Mouse (Mus musculus) olfactory bulb, adult 2 months (tissue): ENCODE data around the gene Tnfsf9.

Experiments used
- CTCF ChIP-seq: fragments of 200-500 bp; IDR thresholded peaks from 2 replicates; pipeline ENCODE4 v1.5.1; 2012; ENCODE audit warnings: low read depth, mild to moderate bottlenecking, low read length, moderate library complexity; ENCODE audit not compliant: insufficient read depth
- POLR2A ChIP-seq: fragments of 200-500 bp; IDR thresholded peaks from 2 replicates; pipeline ENCODE4 v1.6.1; 2012; ENCODE audit warnings: mild to moderate bottlenecking, low read depth, low read length, moderate library complexity; ENCODE audit not compliant: insufficient read depth

DNA sequence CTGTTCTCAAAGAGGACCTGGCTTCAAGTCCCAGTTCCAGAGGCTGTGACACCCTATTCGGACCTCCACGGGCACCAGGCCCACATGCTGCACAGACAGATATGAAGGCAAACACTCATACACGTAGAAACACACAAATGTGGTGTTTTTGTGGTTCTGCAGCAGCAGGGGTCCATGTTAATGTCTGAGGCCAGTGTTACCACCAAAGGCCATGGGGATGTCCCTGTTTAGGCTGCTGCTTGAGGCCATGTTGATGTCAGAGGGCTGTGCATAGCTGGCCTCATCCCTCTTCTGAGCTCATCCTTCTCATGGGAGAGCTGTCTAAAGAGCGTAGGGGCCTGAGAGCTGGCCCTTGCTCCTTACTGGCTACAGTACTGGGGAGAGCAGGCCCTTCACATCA is 33.6 kb downstream of the Tnfsf9 start:
- no peak for TF ChIP-seq POLR2A
- TF ChIP-seq CTCF, result no peak
